Mouse (Mus musculus): ENCODE measurements around the gene Toporsl.

DNA sequence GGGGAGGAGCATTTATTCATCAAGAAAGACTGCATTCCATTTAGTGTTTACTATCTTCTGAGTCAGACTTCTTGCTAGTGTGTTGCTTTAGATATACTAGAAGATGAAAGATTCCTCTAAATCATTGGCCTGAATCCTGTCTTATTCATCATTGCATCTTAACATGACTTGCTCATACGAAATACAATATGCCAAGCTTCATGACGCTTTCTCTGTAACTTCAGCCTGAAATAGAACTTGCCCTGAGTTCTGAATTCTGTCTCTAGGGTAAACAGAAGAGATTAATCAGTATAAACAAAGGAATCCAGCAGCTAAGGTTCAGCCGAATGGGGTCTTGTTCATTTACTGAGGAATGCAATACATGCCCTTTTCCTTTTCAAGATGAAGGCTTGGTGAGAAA is 10.8 kb downstream of the Toporsl start:
- TF ChIP-seq CTCF (IDR thresholded peaks at IDR 0.05; ENCODE audit: low read depth, low read length) (no peak), POLR2A (IDR thresholded peaks at IDR 0.05; ENCODE audit: extremely low read depth, insufficient read depth, low read length) (no peak)
